Comparison of ENCODE assay signal across 22 mouse cellular contexts in the genomic region with DNA sequence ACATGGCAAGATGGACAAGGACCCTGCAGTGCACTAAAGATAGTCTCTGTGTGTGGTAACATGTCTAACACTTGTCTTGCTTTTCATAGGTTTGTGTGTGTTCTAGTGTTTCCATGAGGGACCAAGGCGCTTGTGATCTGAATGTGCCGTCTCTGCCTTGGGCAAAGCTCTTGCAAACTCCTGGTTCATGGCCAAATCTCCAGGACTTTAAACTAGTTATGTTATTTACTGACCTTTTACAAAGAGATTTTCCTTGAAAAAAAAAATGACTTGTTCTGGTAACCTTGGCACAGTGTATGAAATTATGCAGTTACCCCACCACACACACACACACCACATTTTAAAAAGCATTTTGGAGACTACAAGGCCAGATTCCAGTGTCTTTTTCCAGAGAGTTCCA. TPM values are rescaled to one million over a fixed set of nuclear protein-coding genes. Genes with fewer than 3 reads are reported as not detected.
A peak's percentile ranks its signal among the peaks of the same experiment; 100 is the strongest.
DNase-seq lines count a peak whose midpoint lies in the region; ATAC-seq lines count a peak whose summit lies in the region.
"Had no signal": no experiment of that assay in that cellular context is flagged by ENCODE, and none has a peak within 500 bp of the region (broad histone marks: within the 10 kb centered on the region; RNA-seq: fewer than 3 reads in every experiment).

No protein-coding gene starts in this region.

- H3K4me3 ChIP-seq in lung, embryonic 16.5 days (ENCODE audit: low read length): no peak overlapping the region
- H3K4me3 ChIP-seq: embryonic facial prominence, embryonic 10.5 days; forebrain, embryonic 15.5 days; heart, embryonic 15.5 days; hindbrain, embryonic 13.5 days; limb, embryonic 12.5 days; megakaryocyte, embryonic 14.5 days; midbrain, embryonic 15.5 days; neural tube, embryonic 13.5 days had no signal

- H3K36me3 ChIP-seq in lung, embryonic 16.5 days (ENCODE audit: control insufficient read depth, insufficient read depth, low read length): no peaks in the 10 kb centered on the region
- H3K36me3 ChIP-seq: embryonic facial prominence, embryonic 10.5 days; forebrain, embryonic 15.5 days; heart, embryonic 15.5 days; hindbrain, embryonic 13.5 days; limb, embryonic 12.5 days; midbrain, embryonic 15.5 days; neural tube, embryonic 13.5 days had no signal

- peak; percentile 73 for DNase-seq in kidney, adult 9 months
- DNase-seq in kidney, postnatal 10 days: no peak
- DNase-seq in lung, postnatal 36 days: no peak
- peak; percentile 37 for DNase-seq in NIH3T3 (ENCODE audit: low read depth)
- peak; percentile 69 for DNase-seq in adrenal gland, adult 8-10 months
- DNase-seq in right cerebral cortex, postnatal 25 days: no peak
- DNase-seq in right cerebral cortex, adult 2 months (ENCODE audit: low spot score in 2 of 2): no peak
- DNase-seq: cerebellum, adult 11 months; heart, postnatal 36 days; spleen, adult 18-20 months; thymus, postnatal 25 days had no signal

- peak overlapping the region; percentile 43; the same call in 1 of the 2 replicates for H3K27ac ChIP-seq in lung, embryonic 16.5 days (ENCODE audit: low read length)
- H3K27ac ChIP-seq: embryonic facial prominence, embryonic 10.5 days; forebrain, embryonic 15.5 days; heart, embryonic 15.5 days; hindbrain, embryonic 13.5 days; limb, embryonic 12.5 days; liver, embryonic 14.5 days; midbrain, embryonic 15.5 days; neural tube, embryonic 13.5 days had no signal

- H3K27me3 ChIP-seq in lung, embryonic 16.5 days (ENCODE audit: control insufficient read depth, insufficient read depth, low read depth, low read length): no peaks in the 10 kb centered on the region
- H3K27me3 ChIP-seq: forebrain, embryonic 15.5 days; heart, embryonic 15.5 days; hindbrain, embryonic 13.5 days; limb, embryonic 12.5 days; midbrain, embryonic 15.5 days; neural tube, embryonic 13.5 days had no signal

- H3K9ac ChIP-seq in lung, embryonic 16.5 days (ENCODE audit: low read length): no peak overlapping the region
- H3K9ac ChIP-seq: forebrain, embryonic 15.5 days; heart, embryonic 15.5 days; hindbrain, embryonic 13.5 days; limb, embryonic 12.5 days; liver, embryonic 14.5 days; midbrain, embryonic 15.5 days; neural tube, embryonic 13.5 days had no signal

- no peak for ATAC-seq in lung, embryonic 16.5 days (ENCODE audit: low read depth)
- ATAC-seq: inflammation-experienced regulatory T-cells, adult 6 months; midbrain, embryonic 15.5 days had no signal

- H3K9me3 ChIP-seq in lung, embryonic 16.5 days (ENCODE audit: control insufficient read depth, low read length): no peaks in the 10 kb centered on the region
- H3K9me3 ChIP-seq: embryonic facial prominence, embryonic 10.5 days; forebrain, embryonic 15.5 days; heart, embryonic 15.5 days; hindbrain, embryonic 13.5 days; limb, embryonic 12.5 days; megakaryocyte, embryonic 14.5 days; midbrain, embryonic 15.5 days; neural tube, embryonic 13.5 days had no signal

- H3K4me2 ChIP-seq in lung, embryonic 16.5 days (ENCODE audit: low read depth, low read length): no peak overlapping the region
- H3K4me2 ChIP-seq: forebrain, embryonic 15.5 days; heart, embryonic 15.5 days; hindbrain, embryonic 13.5 days; limb, embryonic 12.5 days; midbrain, embryonic 15.5 days; neural tube, embryonic 13.5 days had no signal

- peaks cover 19% of the 10 kb centered on the region for H3K4me1 ChIP-seq in lung, embryonic 16.5 days (replicated peaks; ENCODE audit: control insufficient read depth, insufficient read depth, low read length)
- H3K4me1 ChIP-seq: embryonic facial prominence, embryonic 10.5 days; hindbrain, embryonic 13.5 days; limb, embryonic 12.5 days; midbrain, embryonic 15.5 days had no signal

- WGBS in lung, embryonic 16.5 days: 42% methylated on average over 2 of the region's 2 CpGs

RNA-seq across cellular contexts. Expression of a gene that starts 34.6 kb away (rescaled TPM):
- polyA plus RNA-seq in lung, embryonic 16.5 days (2015; fragmentation: Nextera tagmentation; extraction: Ambion mirVana): 15.9 and 17.7 TPM in 2 replicates
- total RNA-seq in adrenal gland, adult 8-10 months (2022): 100 to 1,000 TPM in 2 of 4 experiments, 10 to 100 TPM in 2; 81.2 to 151 (median 111) TPM

Comparison
In these comparisons a context has a peak if more than half of its experiments do, and no peak if none do; other contexts are left out.
1. DNase-seq: peak in kidney, adult 9 months (single experiment), NIH3T3 (single experiment) and adrenal gland, adult 8-10 months (single experiment); none in kidney, postnatal 10 days (single experiment), lung, postnatal 36 days (single experiment), right cerebral cortex, postnatal 25 days (single experiment) and right cerebral cortex, adult 2 months (0 of 2).